Mouse (Mus musculus) liver, adult 2 months (tissue): ENCODE measurements around the gene Lrp1.
A peak's percentile ranks its signal among the peaks of the same experiment; 100 is the strongest.

ENCODE experiments used
- CTCF ChIP-seq: fragments of 200-500 bp; IDR thresholded peaks from 2 replicates; pipeline ENCODE4 v1.5.1; 2011; ENCODE audit warnings: low read depth, low read length, control low read depth
- POLR2A ChIP-seq: fragments of 200-500 bp; IDR thresholded peaks from 2 replicates; pipeline ENCODE4 v1.6.1; 2011; ENCODE audit warnings: low read length, control low read depth; ENCODE audit not compliant: insufficient read depth; ENCODE audit errors: extremely low read depth

DNA sequence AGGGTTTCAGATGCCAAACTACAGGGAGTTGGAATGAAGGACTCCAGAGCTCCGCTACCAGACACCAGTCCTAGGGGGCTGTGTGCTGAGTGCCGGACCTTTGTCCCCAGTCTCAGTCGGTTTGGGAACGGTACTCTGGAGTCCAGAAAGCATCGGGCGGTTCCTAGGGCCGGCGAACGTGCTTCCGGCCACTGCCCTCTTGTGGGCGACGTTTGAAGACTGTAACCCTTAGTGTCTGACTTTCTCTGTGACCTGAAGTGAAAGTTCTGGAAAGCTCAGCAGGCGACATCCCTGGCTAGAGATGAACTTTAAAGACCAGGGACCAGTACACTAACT is 1.1 kb upstream of the Lrp1 start:
- TF ChIP-seq POLR2A (no peak), CTCF (peak; percentile 76)
